Mouse (Mus musculus): ENCODE measurements at regions not wholly inside any gene's neighbourhood (a gene's known extent, or its start where the extent isn't known, plus 50 kb on each side); places are given as distances from the start of the nearest gene placed in this dataset.

DNA sequence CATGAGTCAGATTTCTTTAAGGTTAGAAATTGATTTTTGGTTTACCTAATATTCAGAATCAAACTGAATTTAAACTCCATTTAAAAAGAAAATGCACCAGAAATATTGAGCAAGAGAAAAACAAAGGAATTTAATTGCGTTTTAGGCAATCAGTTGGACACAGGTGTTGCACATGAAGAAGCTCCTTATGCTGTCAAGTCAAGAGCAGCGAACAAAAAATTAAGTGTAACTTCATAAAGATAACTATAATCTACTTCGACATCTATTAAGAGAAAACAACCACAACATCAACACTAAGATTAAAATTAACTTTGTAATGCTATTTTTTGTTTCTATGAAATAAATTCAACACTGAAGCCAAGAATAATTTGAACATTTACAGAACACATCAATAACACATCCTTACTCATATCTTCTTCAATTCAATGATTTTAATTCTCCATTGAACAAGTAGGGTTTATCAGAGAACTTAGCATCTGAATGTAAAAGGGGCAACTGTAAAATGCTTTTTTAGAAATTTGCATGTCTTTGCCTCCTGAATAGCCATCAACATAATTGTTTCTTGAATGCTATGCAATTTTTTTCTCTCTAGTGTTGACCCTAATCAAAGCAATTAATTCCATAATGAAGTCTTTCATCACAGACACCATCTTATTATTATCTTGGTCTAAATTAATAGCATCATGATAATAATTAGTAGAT lies 237.7 kb upstream of the Tecrl start:
- Histone ChIP-seq H3K4me1 (ENCODE audit: control insufficient read depth, insufficient read depth, low read length) (no peaks in the 10 kb centered on the region), H3K27ac (ENCODE audit: insufficient read depth, low read length) (no peak overlapping the region), H3K4me3 (ENCODE audit: insufficient read depth, low read length) (no peak overlapping the region)
- TF ChIP-seq CTCF (IDR thresholded peaks at IDR 0.05; ENCODE audit: extremely low read depth, insufficient read depth, low read length), result no peak
- TF ChIP-seq POLR2A (IDR thresholded peaks at IDR 0.05; ENCODE audit: extremely low read depth, insufficient read depth, low read length), result no peak
